Mouse (Mus musculus) pancreas, adult 10 weeks (tissue): ENCODE results near the gene Cdh16. TPM values are rescaled to one million over a fixed set of nuclear protein-coding genes. Genes with fewer than 3 reads are reported as not detected.

Experiments used
- polyA plus RNA-seq: library from polyadenylated mRNA; stranded (reverse); fragments of 350-450 nt; fragmentation: Illumina TruSeq; extraction: RNeasy Lipid Tissue Mini Kit (QIAGEN cat#74804); gene quantifications from one replicate; pipeline ENCODE4 v1.2.3, GENCODE M21; 2015; ENCODE audit warnings: low read depth, low replicate concordance; ENCODE audit not compliant: insufficient read depth

Cdh16 gene
- polyA plus RNA-seq: not detected

DNA sequence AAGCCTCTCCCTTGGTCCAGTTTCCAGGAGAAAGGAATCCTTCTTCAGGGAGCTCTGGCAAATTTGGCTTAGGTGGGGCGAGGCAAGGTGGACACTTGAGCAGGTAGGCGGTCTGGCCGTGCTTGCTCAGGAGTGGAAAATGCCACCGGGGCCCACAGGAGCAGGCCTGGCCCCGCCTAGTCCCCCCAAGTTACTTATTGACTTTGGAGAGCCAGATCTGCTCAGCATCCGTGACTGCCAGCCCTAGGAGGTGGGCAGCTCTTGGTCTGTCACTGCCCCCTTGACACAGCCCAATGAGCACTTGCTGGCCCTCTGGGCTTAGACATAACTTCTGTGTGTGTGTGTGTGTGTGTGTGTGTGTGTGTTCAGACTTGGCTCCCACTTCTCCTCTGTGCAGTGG lies at the start of gene Cdh16:
TSS of gene Cdh16 (minus strand) at position 236 of the 400 bp plus-strand sequence.

DNA sequence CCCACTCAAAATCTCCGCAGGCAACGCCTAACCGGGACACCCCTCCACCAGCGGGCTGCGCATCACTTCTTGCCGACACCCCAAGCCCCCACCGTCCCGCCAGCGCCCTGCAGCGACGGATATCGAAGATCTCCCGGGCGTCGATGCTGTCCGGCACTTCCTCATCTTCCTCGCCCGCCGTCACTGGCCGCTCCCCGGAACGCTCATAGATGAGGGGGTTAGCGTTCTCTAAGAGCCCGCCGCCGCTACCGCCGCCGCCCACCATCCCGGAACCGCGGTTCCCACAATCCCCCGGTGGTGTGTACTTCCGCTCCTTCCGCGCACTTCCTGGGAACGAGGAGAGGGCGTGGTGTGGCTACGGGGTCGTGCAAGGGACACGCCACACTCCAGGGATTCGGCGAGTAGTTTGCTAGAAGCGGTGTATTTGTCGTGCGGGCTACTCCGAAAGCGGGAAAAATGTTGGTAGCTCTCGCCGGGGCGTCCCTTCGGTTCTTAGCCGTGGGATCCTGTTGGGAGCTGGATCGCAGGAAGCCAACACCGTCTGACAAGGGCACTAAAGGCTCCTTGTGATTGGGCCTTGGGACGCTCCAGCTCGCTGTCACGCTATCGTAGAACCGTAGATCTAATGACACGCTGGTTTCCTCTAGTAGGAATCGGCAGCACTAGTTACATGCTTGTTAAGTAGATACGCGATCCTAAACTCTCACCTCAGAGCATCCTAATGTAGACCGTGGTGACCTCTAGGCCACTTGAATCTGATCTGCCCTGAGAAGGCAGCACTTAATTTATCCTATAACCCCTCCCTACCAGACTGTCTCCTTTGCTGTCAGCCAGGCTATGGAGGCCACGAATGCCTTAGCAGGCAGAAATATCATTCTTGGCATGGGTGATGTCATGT lies 17.5 kb upstream of the Cdh16 start, which contains the start of gene Ciao2b:
TSS of gene Ciao2b (minus strand) at position 540 of the 898 bp plus-strand sequence.

DNA sequence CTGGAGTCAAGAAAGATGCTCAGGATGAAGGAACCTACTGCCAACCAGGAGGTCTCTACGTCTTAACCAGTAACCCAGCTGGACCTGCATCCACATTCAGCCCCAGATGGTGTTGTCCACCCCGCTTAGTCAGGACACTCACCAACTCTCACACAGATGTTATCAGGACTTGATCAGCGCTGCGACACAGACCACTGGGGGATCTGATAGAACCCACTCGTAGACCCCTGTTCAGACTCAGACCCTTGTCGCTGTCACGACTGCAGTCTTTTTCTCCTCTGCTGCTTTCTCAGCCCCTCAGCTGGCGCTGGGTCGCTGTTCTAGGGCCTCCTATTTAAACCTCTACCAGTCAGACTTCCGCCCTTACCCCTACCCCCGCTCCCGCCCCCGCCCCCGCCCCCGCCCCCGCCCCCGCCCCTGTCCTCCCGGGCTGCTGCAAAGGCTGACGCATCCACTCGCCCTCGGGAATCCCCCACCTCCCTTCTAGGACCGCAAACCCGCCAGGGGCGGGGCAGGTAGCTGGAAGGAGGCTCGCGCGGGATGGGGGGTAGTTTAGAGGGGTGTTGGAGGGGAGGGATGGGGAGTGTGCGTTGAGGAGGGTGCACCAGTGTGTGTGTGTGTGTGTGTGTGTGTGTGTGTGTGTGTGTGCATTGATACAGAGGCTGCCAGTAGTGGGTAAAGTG lies 6.9 kb upstream of the Cdh16 start, which contains the start of gene Rrad:
TSS of gene Rrad (minus strand) at position 347 of the 683 bp plus-strand sequence.

DNA sequence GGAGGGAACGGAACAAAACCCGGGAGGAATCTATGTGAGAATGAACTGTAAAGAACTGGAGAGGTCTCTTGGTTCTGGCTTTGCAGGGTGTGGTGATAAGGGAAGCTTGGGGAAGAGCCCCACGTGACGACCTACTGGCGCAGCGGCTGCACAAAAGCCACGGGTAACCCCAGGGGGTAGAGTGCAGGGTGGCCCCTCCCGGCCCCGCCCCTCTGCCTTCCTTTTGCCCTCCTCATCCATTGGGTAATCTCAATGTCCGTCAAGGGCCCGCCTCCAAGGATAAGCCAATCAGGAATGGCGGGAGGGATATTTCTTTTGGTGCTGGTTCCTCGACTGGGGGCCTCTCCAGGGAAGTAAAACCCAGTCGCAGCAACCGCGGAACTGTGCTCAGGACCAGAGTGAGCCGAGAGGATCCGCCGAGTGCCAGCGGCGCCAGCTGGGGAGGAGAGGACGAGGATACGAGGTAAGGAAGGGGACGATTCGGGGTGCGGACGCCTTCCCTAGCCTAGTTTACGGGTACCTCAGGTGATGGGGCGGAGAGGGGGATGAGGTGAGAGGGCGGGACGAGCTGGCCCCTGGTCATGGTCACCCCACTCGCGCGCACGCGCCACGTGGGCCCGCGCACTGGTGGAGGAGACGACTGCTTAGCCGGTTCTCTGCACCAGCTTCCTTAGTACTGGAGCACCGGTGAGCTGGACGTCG lies 32.9 kb downstream of the Cdh16 start, which contains the start of gene Pdp2:
TSS of gene Pdp2 (plus strand) at position 319 of the 702 bp plus-strand sequence.

Other genes starting within 250 kb of the Cdh16 start
- 6.2 TPM for gene Cmtm4, start 228.6 kb downstream of the Cdh16 start, polyA plus RNA-seq
- 10.5 TPM for gene Dync1li2, start 181.3 kb downstream of the Cdh16 start, polyA plus RNA-seq
- not detected for gene Terb1, start 114.5 kb downstream of the Cdh16 start, polyA plus RNA-seq
- gene Nae1, start 89.8 kb downstream of the Cdh16 start, polyA plus RNA-seq: 17.6 TPM
- 2.7 TPM for gene Car7, start 89.7 kb downstream of the Cdh16 start, polyA plus RNA-seq
- gene Pdp2, start 32.9 kb downstream of the Cdh16 start, polyA plus RNA-seq: 0.90 TPM
- 2.3 TPM for gene Rrad, start 6.9 kb upstream of the Cdh16 start, polyA plus RNA-seq
- 7.1 TPM for gene Ciao2b, start 17.6 kb upstream of the Cdh16 start, polyA plus RNA-seq
- not detected for gene Ces2a, start 109.6 kb upstream of the Cdh16 start, polyA plus RNA-seq
- not detected for gene Ces2b, start 207.2 kb upstream of the Cdh16 start, polyA plus RNA-seq
- not detected for gene Ces2c, start 222.7 kb upstream of the Cdh16 start, polyA plus RNA-seq